Mouse (Mus musculus) hindbrain, embryonic 10.5 days (tissue): ENCODE measurements around the gene Trim11. TPM values are rescaled to one million over a fixed set of nuclear protein-coding genes. Genes with fewer than 3 reads are reported as not detected.

Experiments
- DNase-seq: peaks from one replicate; pipeline ENCODE4 v3.0.0-alpha.2; 2017; ENCODE audit warnings: low spot score
- H3K27ac ChIP-seq: fragments of 300-500 bp; sonication (generic); 2 replicates; pipeline ENCODE4 v1.5.1; 2016; ENCODE audit warnings: mild to moderate bottlenecking, moderate library complexity
- H3K27me3 ChIP-seq: fragments of 300-500 bp; sonication (generic); 2 replicates; pipeline ENCODE4 v1.6.1; 2016; ENCODE audit warnings: mild to moderate bottlenecking; ENCODE audit not compliant: poor library complexity, insufficient read depth, severe bottlenecking
- H3K36me3 ChIP-seq: fragments of 300-500 bp; sonication (generic); 2 replicates; pipeline ENCODE4 v1.6.1; 2016; ENCODE audit warnings: mild to moderate bottlenecking, moderate library complexity
- H3K4me1 ChIP-seq: fragments of 300-500 bp; sonication (generic); replicated peaks from 2 replicates; pipeline ENCODE4 v1.6.1; 2016; ENCODE audit warnings: mild to moderate bottlenecking
- H3K4me3 ChIP-seq: fragments of 300-500 bp; sonication (generic); 2 replicates; pipeline ENCODE4 v1.5.1; 2016; ENCODE audit warnings: mild to moderate bottlenecking, moderate library complexity
- H3K9me3 ChIP-seq: fragments of 300-500 bp; sonication (generic); 2 replicates; pipeline ENCODE4 v1.6.1; 2016; ENCODE audit warnings: mild to moderate bottlenecking, moderate library complexity
- WGBS: fragments of 180-500 bp; shearing (Covaris S2); methylation state at CpG from one replicate; pipeline ENCODE4 v1.1.7; 2016; 5-methylcytosine and 5-hydroxymethylcytosine counted together
- polyA plus RNA-seq: library from polyadenylated mRNA; unstranded; fragments of >200 nt; fragmentation: Nextera tagmentation; extraction: Ambion mirVana; gene quantifications from 2 replicates; pipeline ENCODE4 v1.2.1, GENCODE M21; 2016

Gene Trim11
- polyA plus RNA-seq, 1 experiment from 2014 or later = 18.8 TPM

DNA sequence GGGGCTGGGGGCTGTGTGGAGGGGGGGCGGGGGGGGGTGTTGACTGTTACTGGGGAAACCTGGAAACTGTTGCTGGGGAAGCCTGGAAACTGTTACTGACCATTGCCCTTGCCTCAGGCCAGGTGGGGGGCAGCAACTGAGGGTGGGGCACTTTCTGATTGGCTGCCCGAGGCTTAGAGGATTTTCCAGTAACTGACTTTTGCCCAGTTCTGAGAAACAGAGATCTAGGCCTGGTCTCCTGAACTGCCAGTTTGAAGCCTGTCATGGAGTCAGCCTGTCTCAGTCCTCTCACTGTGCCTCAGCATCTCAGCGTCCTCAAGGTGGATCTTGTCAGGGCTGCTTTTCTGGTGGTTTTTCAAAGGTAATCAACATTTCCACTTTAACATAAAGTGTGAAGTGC lies 3.5 kb upstream of the Trim11 start:
- Histone ChIP-seq H3K27ac (no peak overlapping the region), H3K4me3 (no peak overlapping the region), H3K9me3 (no peaks in the 10 kb centered on the region), H3K36me3 (peaks cover 54% of the 10 kb centered on the region), H3K27me3 (no peaks in the 10 kb centered on the region), H3K4me1 (peaks cover 39% of the 10 kb centered on the region)
- 91% methylated on average over 3 of the region's 3 CpGs for WGBS
- no peak for DNase-seq

DNA sequence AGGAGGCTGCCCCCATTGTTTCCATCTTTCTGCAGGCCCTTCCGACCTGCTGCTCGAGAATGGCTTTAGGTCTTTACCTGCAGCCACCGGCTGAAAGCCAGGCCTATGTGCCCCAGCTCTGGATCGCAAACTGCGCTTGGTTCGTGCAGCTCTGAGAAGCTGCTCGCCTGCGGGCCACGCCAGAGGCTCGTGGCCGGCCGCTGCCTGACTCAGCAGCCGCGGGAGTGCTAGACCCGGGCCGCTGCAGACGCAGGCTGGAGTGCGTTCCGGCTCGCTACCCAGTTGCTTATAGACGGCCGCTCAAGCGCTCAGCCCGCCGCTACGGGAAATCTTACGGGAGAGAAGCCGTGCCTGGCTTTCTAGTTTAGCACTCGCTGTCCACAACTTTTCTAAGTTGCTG lies 743 bp upstream of the Trim11 start:
- H3K4me1 ChIP-seq = peaks cover 62% of the 10 kb centered on the region
- H3K36me3 ChIP-seq = peaks cover 39% of the 10 kb centered on the region

DNA sequence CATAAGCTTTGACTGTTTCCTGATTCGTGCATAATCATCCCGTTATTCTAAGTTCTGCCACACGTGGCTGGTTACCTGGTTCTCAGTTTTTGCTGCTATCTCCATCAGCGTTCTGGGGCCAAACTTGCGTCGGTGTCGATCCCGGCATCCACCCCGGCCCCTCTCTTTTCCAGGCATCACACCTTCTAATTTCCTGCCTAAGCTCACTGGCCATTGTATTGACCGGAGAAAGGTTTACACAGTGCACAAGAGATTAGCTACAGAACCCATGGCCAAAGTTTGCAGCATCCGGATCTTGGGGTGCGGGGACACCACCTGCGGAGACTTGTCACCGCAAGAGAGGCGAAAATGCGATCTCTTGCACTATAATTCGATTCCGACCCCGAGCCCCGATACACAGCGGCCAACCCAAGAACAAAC lies 276 bp upstream of the Trim11 start:
- peaks cover 62% of the 10 kb centered on the region for H3K4me1 ChIP-seq
- no peaks in the 10 kb centered on the region for H3K9me3 ChIP-seq
- peak overlapping the region; percentile 92 for H3K27ac ChIP-seq

More for the DNA sequence above, 743 bp upstream of the Trim11 start:
- H3K27ac ChIP-seq = peak overlapping the region; percentile 92
- no peaks in the 10 kb centered on the region for H3K9me3 ChIP-seq
- peak; percentile 46 for DNase-seq
- peak overlapping the region; percentile 97 for H3K4me3 ChIP-seq
- under 1% methylated on average over 29 of the region's 29 CpGs for WGBS
- no peaks in the 10 kb centered on the region for H3K27me3 ChIP-seq

DNA sequence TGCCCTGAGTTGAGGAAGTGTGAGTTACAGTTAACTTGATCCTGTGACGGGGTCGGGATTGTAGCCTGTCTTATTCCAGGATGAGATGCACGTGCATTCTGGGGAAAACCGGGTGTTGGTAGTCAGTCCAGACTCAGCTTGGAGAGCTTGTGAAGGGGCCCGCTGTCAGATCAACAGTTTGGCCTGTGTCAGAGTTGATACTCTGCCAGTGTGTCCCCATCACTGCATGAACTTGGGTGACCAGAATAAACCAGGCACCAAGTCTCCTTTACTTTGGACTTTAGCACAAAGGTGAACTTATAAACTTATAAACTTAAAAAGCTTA lies 775 bp downstream of the Trim11 start:
- peaks cover 62% of the 10 kb centered on the region for H3K4me1 ChIP-seq
- no peak for DNase-seq
- peaks cover 47% of the 10 kb centered on the region for H3K36me3 ChIP-seq
- H3K27me3 ChIP-seq = no peaks in the 10 kb centered on the region
- 2% methylated on average over 5 of the region's 5 CpGs for WGBS
- peak overlapping the region; percentile 92 for H3K27ac ChIP-seq
- peak overlapping the region; percentile 97 for H3K4me3 ChIP-seq
- no peaks in the 10 kb centered on the region for H3K9me3 ChIP-seq

More for the DNA sequence above, 276 bp upstream of the Trim11 start:
- DNase-seq = no peak
- Histone ChIP-seq H3K4me3 (peak overlapping the region; percentile 97), H3K36me3 (peaks cover 39% of the 10 kb centered on the region), H3K27me3 (no peaks in the 10 kb centered on the region)
- WGBS = under 1% methylated on average over 21 of the region's 21 CpGs

DNA sequence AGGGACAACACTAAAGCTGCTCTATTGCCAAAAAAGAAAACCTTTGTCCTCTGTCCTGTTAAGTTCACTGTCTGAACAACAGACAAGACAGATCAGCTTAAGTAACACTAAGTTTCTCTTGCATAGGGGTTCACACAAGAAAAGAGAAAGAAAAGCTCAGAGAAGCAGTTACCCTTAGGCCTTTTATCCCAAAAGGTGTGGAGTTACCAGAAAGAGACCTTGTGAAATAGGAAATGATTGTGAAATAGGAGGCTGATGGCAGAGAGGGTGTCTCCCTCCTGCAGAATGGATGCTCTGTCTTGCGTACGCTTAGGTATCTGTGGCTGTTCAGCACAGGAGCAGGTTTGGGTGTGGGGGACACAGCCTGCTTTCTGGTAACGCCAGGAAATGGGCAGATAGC lies 1.3 kb downstream of the Trim11 start:
- Histone ChIP-seq H3K4me1 (peaks cover 60% of the 10 kb centered on the region), H3K4me3 (peak overlapping the region; percentile 97), H3K9me3 (no peaks in the 10 kb centered on the region), H3K36me3 (peaks cover 47% of the 10 kb centered on the region), H3K27me3 (no peaks in the 10 kb centered on the region), H3K27ac (no peak overlapping the region)
- no peak for DNase-seq
- WGBS = 83% methylated on average over 3 of the region's 3 CpGs

DNA sequence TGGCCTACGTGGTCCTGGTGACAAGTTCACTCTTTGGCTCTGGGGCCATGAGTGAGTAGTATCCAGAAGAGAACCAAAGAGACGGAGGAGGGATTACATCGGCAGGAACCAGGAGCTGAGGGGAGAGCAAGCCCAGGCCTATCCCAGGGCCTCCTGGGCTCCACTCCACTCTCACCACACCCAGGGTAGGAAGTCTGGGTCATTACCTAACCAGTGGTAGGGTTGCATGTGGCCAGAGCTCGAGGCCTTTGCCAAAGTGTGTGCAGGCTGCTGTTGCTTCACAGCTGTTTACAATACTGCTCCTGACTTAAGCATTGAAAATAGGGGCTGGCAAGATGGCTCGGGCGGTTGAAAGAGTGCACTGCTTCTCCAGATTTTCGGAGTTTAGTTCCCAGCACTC lies 1.8 kb downstream of the Trim11 start:
- Histone ChIP-seq H3K36me3 (peaks cover 47% of the 10 kb centered on the region), H3K4me1 (peaks cover 57% of the 10 kb centered on the region), H3K9me3 (no peaks in the 10 kb centered on the region), H3K4me3 (peak overlapping the region; percentile 97), H3K27me3 (no peaks in the 10 kb centered on the region), H3K27ac (no peak overlapping the region)
- WGBS = 86% methylated on average over 7 of the region's 7 CpGs
- DNase-seq = no peak

DNA sequence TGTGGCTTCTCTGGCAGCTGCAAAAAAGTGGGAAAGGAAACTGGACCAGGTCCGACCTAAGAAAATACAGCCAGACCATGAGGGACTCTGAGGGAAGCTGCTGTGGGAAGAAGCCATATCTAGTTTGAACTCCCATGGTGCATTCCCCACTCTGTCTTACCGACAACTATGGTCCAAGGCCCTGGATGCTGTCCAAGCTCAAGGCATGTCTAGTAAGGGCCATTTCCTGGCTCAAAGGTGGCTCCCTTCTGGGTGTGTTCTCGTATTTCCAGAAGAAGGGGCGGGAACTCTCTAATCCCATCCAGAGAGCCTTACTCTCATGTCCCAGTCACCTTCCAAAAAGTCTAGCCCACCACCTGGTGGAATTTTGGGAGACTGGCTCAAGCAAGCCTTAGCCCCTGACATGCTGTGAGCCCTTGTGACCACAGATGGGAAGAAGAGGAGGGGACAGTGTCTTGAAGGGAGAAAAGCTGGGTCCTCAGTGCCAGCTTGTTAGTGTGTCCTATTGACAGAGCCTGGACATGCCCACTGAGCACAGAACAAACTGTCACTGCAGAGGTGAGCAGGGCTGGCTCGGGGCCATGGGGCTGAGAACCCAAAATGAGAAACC lies 2.6 kb downstream of the Trim11 start:
- H3K36me3 ChIP-seq = peaks cover 50% of the 10 kb centered on the region
- H3K4me1 ChIP-seq = peaks cover 55% of the 10 kb centered on the region
- H3K9me3 ChIP-seq = no peaks in the 10 kb centered on the region
- 79% methylated on average over 5 of the region's 5 CpGs for WGBS
- peak overlapping the region; percentile 97; the same call in 1 of the 2 replicates for H3K4me3 ChIP-seq
- no peak overlapping the region for H3K27ac ChIP-seq
- no peak for DNase-seq
- no peaks in the 10 kb centered on the region for H3K27me3 ChIP-seq

DNA sequence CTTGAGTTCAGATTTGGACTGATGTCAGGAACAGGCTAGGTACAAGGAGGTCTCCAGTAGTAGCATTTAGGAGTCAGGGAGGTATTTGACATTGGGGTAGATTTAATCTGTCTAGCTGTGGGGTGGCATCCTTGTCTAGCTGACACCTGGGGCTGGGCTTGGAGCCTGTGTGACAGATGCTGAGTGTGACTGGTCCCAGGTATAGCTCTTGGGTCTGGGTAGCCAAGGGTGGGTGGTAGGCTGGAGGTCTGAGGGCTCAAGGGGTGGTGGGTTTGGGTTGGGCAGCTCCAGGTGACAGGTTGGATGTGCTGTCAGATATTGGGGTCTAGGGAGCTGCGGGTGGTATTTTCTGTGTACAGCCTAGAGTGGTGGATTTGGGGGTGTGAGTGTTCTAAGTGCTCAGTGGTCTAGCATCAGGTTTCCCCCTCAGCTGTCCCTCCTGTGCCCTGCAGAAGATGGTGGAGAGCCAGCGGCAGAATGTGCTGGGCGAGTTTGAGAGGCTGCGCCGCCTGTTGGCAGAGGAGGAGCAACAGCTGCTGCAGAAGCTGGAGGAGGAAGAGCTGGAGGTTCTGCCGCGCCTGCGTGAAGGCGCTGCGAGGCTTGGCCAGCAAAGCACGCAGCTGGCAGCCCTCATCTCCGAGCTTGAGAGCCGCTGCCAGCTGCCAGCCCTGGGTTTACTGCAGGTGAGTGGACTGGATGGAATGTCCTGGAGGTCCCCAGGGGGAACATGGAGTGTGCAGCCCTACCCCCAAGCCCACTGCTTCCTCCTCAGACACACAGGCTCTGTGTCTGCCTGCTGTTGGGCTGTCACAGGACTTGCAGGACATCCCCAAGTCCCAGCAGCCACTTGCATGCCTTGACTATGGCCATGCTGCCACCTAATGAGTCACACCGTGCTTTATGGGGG lies 3.9 kb downstream of the Trim11 start:
- Histone ChIP-seq H3K4me1 (peaks cover 42% of the 10 kb centered on the region), H3K27me3 (no peaks in the 10 kb centered on the region), H3K27ac (no peak overlapping the region), H3K36me3 (peaks cover 58% of the 10 kb centered on the region), H3K9me3 (no peaks in the 10 kb centered on the region), H3K4me3 (no peak overlapping the region)
- 62% methylated on average over 14 of the region's 14 CpGs for WGBS
- no peak for DNase-seq

DNA sequence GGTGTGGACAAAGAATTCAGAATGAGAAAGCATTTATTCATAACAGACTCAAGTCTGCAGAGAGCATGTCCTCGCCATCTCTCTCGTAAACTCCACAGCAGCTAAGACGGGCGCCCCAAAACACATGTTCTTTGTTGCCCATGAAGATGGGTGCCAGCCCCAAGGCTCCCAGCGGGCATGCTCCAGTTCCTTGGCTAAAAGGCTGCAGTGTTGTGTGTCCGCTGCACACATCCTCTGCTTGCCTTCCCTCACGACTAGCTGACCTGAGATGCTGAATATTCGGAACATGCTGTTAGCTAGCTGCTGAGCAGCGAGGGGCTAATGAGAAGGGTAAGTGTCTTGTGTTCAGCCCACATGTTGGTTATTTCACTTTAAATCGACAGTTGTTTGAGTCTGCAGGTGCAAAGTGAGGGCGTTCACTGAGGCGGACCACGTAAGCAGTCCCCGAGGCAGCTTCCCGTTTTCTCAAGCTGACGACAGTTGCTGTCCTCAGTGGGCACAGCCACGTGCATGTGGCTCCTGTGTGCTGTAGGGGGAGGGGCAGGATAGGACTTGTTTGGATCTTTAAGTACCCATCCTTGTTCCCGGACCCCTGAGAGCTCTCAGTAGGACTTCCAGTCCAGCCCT lies 4.7 kb downstream of the Trim11 start:
- Histone ChIP-seq H3K27ac (no peak overlapping the region), H3K9me3 (no peaks in the 10 kb centered on the region), H3K36me3 (peaks cover 66% of the 10 kb centered on the region), H3K4me1 (peaks cover 37% of the 10 kb centered on the region), H3K4me3 (no peak overlapping the region), H3K27me3 (no peaks in the 10 kb centered on the region)
- WGBS = 87% methylated on average over 18 of the region's 18 CpGs
- DNase-seq = no peak

DNA sequence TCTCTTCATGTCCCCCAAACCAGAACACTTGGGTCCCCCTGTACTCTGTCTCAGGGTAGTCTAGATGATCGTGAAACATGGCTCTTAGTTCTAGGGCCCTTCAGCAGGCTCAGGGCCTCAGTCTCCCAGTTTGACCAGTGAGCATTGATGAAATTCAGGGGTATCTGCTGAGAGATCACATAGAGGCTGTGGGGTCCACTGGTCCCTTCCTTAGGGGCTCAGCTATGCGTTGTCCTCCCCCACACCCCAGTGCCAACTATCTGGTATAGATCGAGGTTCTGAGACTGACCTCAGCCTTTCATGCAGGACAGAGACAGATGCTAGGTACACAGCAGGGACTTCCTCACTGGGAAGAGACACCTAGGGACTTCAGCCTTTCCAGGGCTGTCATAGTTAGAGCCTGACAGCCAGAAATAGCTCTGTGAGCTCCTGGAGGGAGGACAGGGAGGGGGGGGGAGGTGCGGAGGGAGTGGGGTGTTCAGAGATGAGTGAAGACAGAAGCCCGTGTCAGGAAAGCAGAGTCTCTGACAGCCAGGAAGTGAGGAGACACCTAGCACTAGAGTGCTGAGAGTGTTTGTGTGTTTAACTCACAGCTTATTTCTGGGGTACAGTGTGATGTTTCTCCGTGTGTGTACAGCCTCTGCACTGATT lies 5.9 kb downstream of the Trim11 start:
- H3K4me3 ChIP-seq = no peak overlapping the region
- no peak for DNase-seq
- H3K4me1 ChIP-seq = peaks cover 31% of the 10 kb centered on the region
- 89% methylated on average over 6 of the region's 6 CpGs for WGBS
- H3K36me3 ChIP-seq = peaks cover 78% of the 10 kb centered on the region
- H3K9me3 ChIP-seq = no peaks in the 10 kb centered on the region
- no peak overlapping the region for H3K27ac ChIP-seq
- H3K27me3 ChIP-seq = no peaks in the 10 kb centered on the region

DNA sequence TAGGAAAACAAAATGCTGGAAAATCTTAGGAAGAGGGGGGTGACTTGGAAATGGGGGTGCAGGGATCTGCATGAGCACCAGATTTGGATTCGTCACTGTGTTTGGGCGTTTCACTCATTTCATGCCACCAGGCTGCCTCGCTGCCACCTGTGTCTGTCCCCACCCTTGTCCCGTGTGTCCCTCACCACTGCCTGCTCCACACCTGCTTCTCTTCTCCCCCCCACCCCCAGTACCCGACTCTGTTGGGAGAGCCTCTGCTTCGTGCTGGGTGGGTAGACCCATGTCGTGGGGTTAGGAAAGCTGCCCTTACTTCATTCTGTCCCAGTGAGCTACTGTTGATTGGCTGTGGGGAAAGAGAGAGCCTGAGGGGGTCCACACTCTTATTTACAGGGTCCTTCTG lies 6.8 kb downstream of the Trim11 start:
- Histone ChIP-seq H3K9me3 (no peaks in the 10 kb centered on the region), H3K27me3 (no peaks in the 10 kb centered on the region), H3K4me3 (no peak overlapping the region), H3K4me1 (peaks cover 23% of the 10 kb centered on the region), H3K36me3 (peaks cover 87% of the 10 kb centered on the region), H3K27ac (no peak overlapping the region)
- no peak for DNase-seq
- WGBS = 91% methylated on average over 7 of the region's 7 CpGs

DNA sequence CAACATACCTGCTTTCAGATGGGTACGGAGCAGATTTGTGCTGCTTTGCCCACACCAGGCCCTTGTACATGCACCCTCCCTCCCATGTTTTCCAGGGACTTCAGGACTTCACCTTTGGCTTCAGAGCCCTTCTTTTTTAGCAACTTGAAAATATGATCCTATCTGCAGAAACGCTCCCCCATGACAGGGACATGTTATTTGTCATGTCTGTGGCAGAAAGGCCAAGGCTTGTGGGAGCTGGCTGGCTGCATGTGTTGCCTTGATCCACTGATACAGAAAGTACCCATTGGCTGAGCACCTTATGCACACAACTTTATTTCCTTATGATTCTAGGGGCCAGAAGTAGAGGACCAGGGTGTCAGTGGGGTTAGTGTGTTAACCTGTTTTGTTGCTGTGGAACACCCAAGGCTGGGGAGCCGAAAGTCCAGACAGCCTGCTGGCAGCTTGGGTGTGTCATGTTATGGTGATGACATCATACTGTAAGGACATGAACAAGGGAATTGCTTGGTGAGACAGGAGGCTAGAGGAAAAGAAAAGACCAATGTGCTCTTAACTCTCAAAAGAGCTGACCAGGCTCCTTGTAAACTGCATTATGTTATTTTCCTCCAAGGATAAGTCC lies 7.5 kb downstream of the Trim11 start:
- Histone ChIP-seq H3K36me3 (peaks cover 94% of the 10 kb centered on the region), H3K4me3 (no peak overlapping the region), H3K27me3 (no peaks in the 10 kb centered on the region), H3K4me1 (peaks cover 15% of the 10 kb centered on the region), H3K9me3 (no peaks in the 10 kb centered on the region), H3K27ac (no peak overlapping the region)
- 93% methylated on average over 3 of the region's 3 CpGs for WGBS
- DNase-seq = no peak
